Mouse (Mus musculus) thymus, adult 2 months (tissue): ENCODE measurements around the gene Pih1d1. TPM values are rescaled to one million over a fixed set of nuclear protein-coding genes. Genes with fewer than 3 reads are reported as not detected.
A peak's percentile ranks its signal among the peaks of the same experiment; 100 is the strongest.

Source experiments
- DNase-seq: peaks from one replicate; pipeline ENCODE4 v3.0.0; 2021
- H3K27ac ChIP-seq: fragments of 200-500 bp; 2 replicates; pipeline ENCODE4 v1.5.1; 2012; ENCODE audit warnings: low read length, control low read depth; ENCODE audit not compliant: control insufficient read depth, insufficient read depth
- H3K27me3 ChIP-seq: fragments of 200-500 bp; 2 replicates; pipeline ENCODE4 v1.6.1; 2012; ENCODE audit warnings: mild to moderate bottlenecking, low read length, moderate library complexity, mixed read lengths; ENCODE audit not compliant: control insufficient read depth, insufficient read depth
- H3K36me3 ChIP-seq: fragments of 200-500 bp; 2 replicates; pipeline ENCODE4 v1.6.1; 2012; ENCODE audit warnings: mild to moderate bottlenecking, low read length, moderate library complexity; ENCODE audit not compliant: control insufficient read depth, insufficient read depth
- H3K4me1 ChIP-seq: fragments of 200-500 bp; replicated peaks from 2 replicates; pipeline ENCODE4 v1.6.1; 2012; ENCODE audit warnings: low read length; ENCODE audit not compliant: control insufficient read depth, insufficient read depth
- H3K4me3 ChIP-seq: fragments of 200-500 bp; 2 replicates; pipeline ENCODE4 v1.5.1; 2012; ENCODE audit warnings: mild to moderate bottlenecking, low read length, control low read depth, moderate library complexity; ENCODE audit not compliant: control insufficient read depth, insufficient read depth
- CTCF ChIP-seq: fragments of 200-500 bp; IDR thresholded peaks from 2 replicates; pipeline ENCODE4 v1.5.1; 2012; ENCODE audit warnings: mild to moderate bottlenecking, control low read depth, low read length, moderate library complexity, borderline replicate concordance; ENCODE audit not compliant: control insufficient read depth, poor library complexity, insufficient read depth; ENCODE audit errors: extremely low read depth
- POLR2A ChIP-seq: fragments of 200-500 bp; IDR thresholded peaks from 2 replicates; pipeline ENCODE4 v1.6.1; 2012; ENCODE audit warnings: mild to moderate bottlenecking, low read length, control low read depth, moderate library complexity; ENCODE audit not compliant: control insufficient read depth, poor library complexity, insufficient read depth; ENCODE audit errors: extremely low read depth
- WGBS: fragments of 180-500 bp; shearing (Covaris S2); methylation state at CpG from one replicate; pipeline ENCODE4 v1.1.7; 2018; 5-methylcytosine and 5-hydroxymethylcytosine counted together
- polyA plus RNA-seq: library from polyadenylated mRNA; depleted of rRNA; stranded (reverse); fragments of >200 nt; gene quantifications from 2 replicates; pipeline ENCODE4 v1.2.3, GENCODE M21; 2012

Pih1d1 gene
- polyA plus RNA-seq, 1 experiment, result 78.7 TPM

GRCm38 (mm10) chr7:45126147-45126843 lies 27.8 kb upstream of the Pih1d1 start:
- no peak for DNase-seq
- Histone ChIP-seq H3K36me3 (peaks cover 37% of the 10 kb centered on the region), H3K27me3 (no peaks in the 10 kb centered on the region), H3K4me1 (peaks cover 49% of the 10 kb centered on the region), H3K4me3 (no peak overlapping the region), H3K27ac (no peak overlapping the region)
- 92% methylated on average over 17 of the region's 17 CpGs for WGBS
- TF ChIP-seq CTCF, result no peak
- no peak for TF ChIP-seq POLR2A

- peak overlapping the region; percentile 37 for H3K27ac ChIP-seq
- no peaks in the 10 kb centered on the region for H3K27me3 ChIP-seq
- peak overlapping the region; percentile 28 for H3K4me3 ChIP-seq
- DNase-seq, result no peak
- H3K4me1 ChIP-seq, result peaks cover 42% of the 10 kb centered on the region
- 57% methylated on average over 21 of the region's 21 CpGs for WGBS
- no peak for TF ChIP-seq CTCF
- peaks cover 34% of the 10 kb centered on the region for H3K36me3 ChIP-seq
These were observed 27.0 kb upstream of the Pih1d1 start for GRCm38 (mm10) chr7:45126844-45127699.

GRCm38 (mm10) chr7:45127700-45128224 lies 26.3 kb upstream of the Pih1d1 start:
- Histone ChIP-seq H3K4me3 (peak overlapping the region; percentile 84), H3K27ac (no peak overlapping the region; the same call in 1 of the 2 replicates), H3K27me3 (no peaks in the 10 kb centered on the region), H3K4me1 (peaks cover 35% of the 10 kb centered on the region), H3K36me3 (peaks cover 27% of the 10 kb centered on the region)
- WGBS, result 3% methylated on average over 6 of the region's 6 CpGs
- TF ChIP-seq CTCF (no peak), POLR2A (no peak)
- no peak for DNase-seq

DNA sequence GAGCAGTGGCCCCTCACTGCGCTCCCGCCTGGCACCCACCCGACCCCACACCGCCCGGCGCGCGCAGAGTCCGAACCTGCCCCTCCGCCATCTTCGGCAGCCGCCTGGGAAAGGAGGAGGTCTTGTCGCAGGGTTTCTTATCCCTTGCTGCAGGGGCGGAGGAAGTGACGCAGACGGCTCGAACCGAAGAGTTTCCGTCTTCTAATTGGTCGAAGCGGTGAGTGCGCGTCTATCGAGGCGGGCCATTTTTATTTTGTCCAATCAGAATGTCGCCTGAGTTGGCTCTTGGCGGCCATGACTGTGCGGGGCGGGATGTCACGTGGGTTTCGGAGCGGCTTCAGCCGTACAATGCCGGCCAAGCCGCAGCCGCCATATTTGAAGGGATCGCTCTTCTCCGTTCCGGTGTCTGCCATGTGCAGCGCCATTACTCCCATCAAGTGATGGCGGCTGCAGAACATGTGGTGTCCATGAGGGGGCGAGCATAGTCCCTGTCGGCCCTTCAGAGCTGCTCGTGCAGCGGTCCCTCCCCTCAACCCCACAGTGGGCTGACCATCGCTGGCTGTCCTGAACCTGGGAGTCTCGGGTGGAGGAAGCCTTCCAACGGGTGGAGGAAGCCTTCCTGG lies 25.4 kb upstream of the Pih1d1 start, which contains the start of gene Rpl13a:
Gene Rpl13a, minus strand, starts transcription at position 138 of the 623 bp plus-strand sequence.
- WGBS, result under 1% methylated on average over 48 of the region's 48 CpGs
- peak; percentile 98 for DNase-seq
- H3K4me1 ChIP-seq, result peaks cover 26% of the 10 kb centered on the region
- H3K36me3 ChIP-seq, result peaks cover 24% of the 10 kb centered on the region
- peak within 1 kb of the TSS; percentile 52 for H3K27ac ChIP-seq
- H3K4me3 ChIP-seq, result peak within 1 kb of the TSS; percentile 84
- TF ChIP-seq POLR2A (peak; percentile 99), CTCF (peak; percentile 73; the same call in 1 of the 2 replicates)
- no peaks in the 10 kb centered on the region for H3K27me3 ChIP-seq

DNA sequence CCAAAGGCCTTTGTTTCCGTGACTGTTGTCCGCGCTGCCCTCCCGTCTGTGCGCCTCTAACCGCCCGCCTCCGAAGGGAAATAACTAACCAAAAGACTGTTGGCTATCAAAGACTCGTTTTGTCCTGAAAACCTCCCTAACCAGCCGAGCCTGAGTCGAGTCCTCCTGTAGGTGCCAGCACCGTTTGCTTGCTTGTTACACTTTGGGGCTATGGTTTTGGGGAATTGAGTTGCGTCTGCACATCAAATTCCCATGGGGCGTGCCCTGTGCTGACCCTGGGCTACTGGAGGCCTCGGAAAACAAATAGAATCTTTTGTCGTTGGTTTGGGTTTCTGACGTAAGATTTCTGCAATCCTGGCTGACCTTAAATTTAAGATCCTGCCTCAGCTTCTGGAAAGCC lies 24.8 kb upstream of the Pih1d1 start:
- DNase-seq, result no peak
- H3K36me3 ChIP-seq, result peaks cover 24% of the 10 kb centered on the region
- H3K27ac ChIP-seq, result peak overlapping the region; percentile 52
- peak overlapping the region; percentile 61 for H3K4me3 ChIP-seq
- no peaks in the 10 kb centered on the region for H3K27me3 ChIP-seq
- TF ChIP-seq POLR2A (no peak), CTCF (no peak)
- WGBS, result 2% methylated on average over 17 of the region's 17 CpGs
- peaks cover 29% of the 10 kb centered on the region for H3K4me1 ChIP-seq
